Mouse (Mus musculus) right cerebral cortex, postnatal 4 days (tissue): ENCODE measurements around the gene Ccdc57.
"Not testable (repeated sequence)": the region's sequence is repeated elsewhere in the genome, so short reads cannot be mapped to it uniquely, and the experiment has no call there.

Source experiments
- DNase-seq: peaks from one replicate; pipeline ENCODE4 v3.0.0-alpha.2; 2022

The Ccdc57 gene

DNA sequence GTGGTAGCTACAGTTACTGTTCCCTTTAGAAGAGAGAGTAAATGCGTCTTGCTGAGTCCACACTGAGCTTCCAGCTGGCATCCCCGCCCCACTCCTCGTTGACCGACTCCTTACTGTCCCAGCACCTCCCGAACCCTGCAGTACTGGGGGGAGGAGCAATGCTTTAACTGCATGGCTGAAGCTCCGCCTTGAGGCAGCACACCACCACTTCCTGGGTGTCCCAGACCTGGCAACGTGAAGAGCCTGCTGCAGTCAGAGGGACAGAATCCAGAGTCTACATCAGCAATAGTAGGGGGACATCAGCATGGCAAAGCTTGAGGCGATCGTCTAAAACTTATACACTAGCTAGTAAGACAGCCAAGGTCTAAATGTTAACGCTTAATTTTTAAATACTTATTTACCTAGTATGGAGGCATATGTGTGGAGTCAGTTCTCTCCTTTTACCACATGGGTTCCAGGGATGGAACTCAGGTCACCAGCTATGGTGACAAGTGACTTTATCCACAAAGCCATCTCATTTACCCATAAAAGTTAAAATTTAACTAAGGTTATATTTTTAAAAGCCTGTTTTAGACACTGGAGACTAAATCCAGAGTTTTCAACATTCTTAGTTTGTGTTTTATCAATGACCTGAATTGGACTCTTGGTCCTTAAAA lies 30.1 kb downstream of the Ccdc57 start:
- no peak for DNase-seq

DNA sequence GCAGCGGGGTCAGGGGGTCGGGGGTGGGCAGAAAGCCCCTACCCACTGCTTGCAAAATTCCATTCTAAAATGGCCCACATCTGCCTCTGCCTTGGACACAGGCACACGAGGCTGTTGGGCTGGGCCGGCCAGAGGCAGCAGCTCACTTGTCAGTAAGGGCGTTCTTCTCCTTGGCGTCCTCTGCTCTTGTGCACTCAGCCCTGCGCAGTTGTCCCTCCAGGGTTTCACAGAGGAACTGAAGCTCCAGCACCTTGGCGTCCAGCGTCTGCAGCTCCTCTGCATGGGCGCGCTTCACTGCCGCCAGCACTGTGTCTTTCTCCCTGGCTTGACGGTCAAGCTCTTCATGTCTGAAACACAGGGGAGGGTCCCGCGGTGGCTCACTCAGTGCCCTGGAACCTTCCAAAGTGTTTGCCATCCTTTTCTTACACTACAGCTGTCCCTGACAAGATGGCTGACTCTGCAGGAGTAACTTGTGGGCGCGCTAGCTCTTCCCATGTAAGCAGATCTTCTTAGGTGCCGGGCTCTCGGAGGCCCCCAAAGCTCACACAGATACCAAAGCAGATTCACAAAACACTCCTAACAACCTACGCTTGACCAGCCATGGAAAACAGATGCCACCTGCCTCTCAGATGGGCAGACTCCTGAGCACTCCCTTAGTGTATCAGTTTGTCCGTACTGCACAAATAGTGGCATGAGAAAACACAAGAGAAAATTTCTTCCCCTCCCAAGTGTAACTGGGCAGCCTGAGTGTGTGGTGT lies 30.8 kb downstream of the Ccdc57 start:
- no peak for DNase-seq

DNA sequence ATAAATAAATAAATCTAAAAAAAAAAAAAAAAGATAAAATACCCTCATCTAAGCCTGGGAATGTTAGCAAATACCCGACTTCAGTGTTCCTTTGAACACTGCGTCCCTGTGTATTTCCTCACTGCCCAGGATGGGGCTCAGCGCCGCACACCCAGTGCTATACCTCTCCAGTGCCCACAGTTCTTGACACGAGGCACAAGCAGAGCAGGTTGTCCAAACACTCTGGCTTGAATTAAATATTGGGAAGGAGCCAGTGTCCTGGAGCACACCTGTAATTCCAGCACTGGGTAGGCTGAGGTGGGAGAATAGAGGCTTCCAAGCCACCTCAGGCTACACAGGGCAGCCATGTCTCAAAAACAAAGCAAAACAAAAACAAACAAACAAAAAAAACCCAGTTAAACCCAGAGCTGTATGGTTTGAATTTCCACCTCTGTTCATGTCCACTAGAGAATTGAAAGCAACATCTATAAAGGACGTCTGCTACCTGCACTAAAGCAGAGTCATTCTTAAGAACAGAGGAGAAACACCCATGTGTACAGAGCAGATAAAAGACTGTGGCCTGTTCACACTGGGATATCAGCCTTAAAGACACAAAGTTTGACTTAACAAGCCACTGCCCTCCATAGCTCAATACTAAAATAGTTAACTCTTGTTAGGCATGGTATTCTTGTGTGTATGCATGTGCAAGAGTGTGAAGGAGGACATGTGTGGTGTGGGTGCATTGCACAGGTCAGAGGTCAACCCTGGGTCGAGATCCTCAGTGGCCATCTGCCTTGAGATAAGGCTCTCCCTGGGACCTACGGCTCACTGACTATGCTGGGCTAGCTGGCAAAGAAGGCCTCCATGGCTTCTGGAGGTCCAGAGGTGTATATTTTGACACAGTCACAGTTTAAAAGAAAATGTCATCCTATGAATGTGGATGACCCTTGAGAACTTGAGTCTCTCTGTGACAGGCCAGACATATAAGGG lies 32.1 kb downstream of the Ccdc57 start:
- no peak for DNase-seq

DNA sequence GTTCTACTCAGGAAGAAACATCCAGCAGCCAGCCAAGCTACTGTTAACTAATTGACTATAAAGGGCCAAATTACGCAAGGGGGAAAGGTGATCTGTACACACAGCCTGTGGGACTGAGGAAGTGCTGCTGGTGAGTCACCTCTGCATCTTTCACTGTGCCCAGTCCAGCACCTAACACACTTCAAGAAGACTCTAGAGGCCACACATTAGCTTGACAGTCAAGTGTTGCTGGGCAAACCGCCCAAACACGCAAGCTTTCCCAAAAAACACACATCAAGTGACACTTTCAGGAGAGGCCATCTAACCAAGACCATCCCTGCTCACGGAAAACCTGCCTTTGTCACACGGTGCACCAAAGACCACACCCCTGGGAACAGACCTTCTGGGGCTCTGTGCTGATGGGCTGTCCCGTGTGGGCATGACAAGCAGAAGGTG lies 34.5 kb downstream of the Ccdc57 start:
- no peak for DNase-seq

GRCm38 (mm10) chr11:120895441-120895840 lies 37.2 kb downstream of the Ccdc57 start:
- DNase-seq, result no peak

DNA sequence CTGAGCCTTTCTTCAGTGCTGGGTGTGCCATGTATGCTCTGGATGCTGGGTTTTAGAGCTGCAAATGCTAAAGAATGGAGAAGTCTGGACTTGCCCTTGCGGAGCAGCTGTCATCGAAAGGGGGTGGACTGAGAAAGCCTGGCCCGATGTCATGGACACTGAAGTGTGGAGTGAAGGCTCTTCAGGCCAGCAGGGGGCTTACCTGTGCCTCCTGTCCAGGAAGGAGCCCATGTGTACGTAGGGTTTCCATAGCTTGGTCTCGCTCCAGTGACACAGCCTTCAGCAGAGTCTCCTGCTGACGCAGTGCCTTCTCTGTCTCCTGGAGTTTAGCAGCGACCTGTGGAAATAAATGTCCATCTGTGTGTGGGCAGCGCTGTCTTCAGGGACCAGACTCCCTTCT lies 38.3 kb downstream of the Ccdc57 start:
- DNase-seq, result no peak

GRCm38 (mm10) chr11:120889216-120889615 lies 43.5 kb downstream of the Ccdc57 start:
- DNase-seq, result no peak

DNA sequence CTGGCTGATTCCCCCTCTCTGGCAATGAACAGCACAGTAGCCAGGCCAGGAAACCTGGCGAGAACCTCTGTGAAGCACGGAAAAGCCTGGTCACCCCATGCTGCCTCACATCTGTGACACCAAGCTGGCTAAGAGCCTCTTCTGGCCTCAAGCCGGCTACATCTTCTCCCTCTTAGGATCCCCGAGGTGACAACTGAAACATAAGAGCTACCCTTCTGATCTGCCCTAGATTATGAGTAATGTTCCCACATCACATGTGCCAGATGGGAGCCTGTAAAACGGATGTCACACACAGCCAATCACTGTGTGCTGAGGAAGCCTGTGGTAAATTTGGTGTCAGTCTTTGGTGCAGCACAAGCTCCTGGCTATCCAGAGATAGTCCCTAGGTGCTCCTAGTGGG lies 44.0 kb downstream of the Ccdc57 start:
- no peak for DNase-seq

DNA sequence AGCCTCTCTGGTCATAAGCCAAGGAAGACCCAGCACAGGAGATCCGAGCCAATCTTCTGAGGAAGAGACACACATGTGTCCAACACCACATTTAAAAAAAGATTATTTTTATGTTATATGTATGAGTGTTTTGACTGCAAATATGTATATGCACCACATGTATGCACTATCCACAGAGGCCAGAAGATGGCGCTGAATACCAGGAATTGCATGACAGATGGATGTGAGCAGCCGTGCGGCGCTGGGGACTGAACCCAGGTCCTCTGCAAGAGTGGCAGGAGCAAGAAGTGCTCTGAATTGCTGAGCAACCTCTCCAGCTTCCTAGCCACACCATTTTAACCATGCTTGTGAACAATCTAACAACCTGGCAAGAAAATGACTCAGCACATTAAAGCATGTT lies 45.2 kb downstream of the Ccdc57 start:
- DNase-seq, result no peak

DNA sequence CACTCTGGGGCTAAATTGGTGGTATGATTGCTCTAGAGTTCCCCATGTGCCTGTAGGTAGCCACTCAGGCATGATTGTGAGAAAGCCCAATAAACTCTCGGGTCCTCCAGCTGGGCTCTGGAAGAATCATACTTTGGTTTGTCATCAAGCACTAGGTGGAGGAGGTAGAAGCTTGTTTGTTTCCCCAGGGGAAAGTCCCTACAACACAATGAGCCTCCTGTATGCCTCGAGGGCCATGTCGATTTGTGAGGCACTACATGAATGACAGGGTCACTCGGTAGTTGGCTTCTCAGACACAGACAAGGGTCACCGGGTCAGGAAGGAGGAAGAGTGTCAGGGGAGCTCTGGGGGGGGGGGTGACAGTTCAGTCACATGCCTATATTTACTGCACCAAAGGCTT lies 46.2 kb downstream of the Ccdc57 start:
- DNase-seq, result no peak

- DNase-seq, result no peak
These were observed 49.1 kb downstream of the Ccdc57 start for GRCm38 (mm10) chr11:120883601-120884000.

- DNase-seq, result no peak
These were observed 49.7 kb downstream of the Ccdc57 start for GRCm38 (mm10) chr11:120882931-120883330.

DNA sequence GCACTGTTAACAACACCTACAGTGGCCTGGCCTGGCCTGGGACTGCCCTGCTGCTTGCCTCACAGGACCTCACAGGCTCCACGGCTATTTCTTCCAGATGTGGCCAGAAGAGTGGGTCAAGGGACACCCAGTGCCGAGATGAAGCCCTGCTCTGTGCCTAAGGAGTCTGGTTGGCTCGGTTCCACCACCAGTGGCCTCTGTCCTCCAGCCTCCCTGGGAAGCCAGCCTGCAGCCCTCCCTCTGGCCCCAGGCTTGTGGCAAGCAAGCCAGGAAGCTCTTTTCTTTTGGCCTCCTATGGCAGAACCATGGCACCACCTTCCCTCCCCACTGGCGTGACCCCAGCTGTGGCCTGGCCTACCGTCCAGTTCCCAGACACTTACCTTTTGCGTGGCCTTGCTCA lies 59.5 kb downstream of the Ccdc57 start:
- peak; percentile 26 for DNase-seq

DNA sequence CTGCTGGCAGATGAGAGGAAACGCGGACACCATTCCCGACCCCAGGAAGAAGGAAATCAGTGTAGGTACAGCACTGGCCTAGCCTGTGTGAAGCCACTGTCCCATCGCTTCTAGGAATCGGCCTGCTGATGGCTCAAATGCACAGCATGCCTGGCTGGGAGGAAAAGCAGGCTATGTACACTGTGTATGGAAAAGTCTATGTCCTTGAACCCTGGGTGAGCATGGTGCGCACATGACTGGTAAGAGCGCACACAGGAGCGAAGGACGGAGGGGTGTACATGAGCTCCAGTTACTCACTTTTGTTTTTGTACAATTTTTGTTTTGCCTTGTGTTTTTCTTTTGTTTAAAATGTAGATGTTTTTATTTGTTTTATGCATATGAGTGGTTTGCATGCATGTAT lies 61.2 kb downstream of the Ccdc57 start:
- DNase-seq, result no peak

- DNase-seq, result no peak
These were observed 66.9 kb downstream of the Ccdc57 start for GRCm38 (mm10) chr11:120865816-120866215.

GRCm38 (mm10) chr11:120862819-120863218 lies 69.9 kb downstream of the Ccdc57 start:
- no peak for DNase-seq

- not testable (repeated sequence) for DNase-seq
These were observed 76.7 kb downstream of the Ccdc57 start for GRCm38 (mm10) chr11:120855938-120856337.

DNA sequence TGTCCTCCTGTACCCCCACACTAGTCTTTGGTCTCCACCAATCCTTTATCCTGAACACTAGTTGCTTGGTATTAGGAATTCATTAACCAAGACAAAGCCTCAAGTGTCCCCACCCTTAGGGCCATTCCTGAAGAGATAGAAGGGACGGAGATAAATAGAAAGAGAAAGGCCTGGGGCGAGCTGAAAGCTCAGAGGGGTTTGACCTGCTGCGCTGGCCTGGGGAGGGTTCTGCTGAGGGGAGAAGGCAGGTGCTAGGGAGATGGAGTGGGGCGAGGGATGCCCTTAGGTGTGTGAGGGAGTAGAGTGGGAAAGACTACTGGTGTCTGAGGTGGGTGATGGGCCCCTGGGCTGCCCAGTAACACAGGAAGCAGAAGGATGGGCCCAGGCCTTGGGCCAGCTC lies 78.9 kb downstream of the Ccdc57 start:
- DNase-seq, result no peak

GRCm38 (mm10) chr11:120853158-120853557 lies 79.5 kb downstream of the Ccdc57 start:
- no peak for DNase-seq

GRCm38 (mm10) chr11:120852083-120852935 lies 80.4 kb downstream of the Ccdc57 start:
- DNase-seq, result no peak

- DNase-seq, result no peak
These were observed 81.1 kb downstream of the Ccdc57 start for GRCm38 (mm10) chr11:120851582-120851981.

DNA sequence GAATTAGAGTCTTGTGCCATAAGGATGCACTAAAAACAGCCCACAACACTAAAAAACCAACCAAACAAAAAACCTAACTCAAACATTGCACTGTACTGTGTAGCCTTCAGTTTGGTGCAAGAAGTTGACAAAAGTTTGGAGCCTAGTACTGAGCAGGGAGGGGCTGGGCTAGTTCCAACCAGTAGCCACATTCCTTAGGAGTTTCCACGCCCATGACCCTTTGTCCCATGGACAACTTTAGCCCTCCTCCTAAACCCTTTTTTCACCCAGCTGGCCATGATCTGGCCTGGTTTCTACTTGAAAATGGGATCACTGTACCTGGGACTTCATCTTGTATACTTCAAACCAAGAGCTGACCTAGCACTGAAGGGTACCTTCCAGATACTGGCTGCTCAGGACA lies 81.5 kb downstream of the Ccdc57 start:
- DNase-seq, result no peak
